Mouse (Mus musculus): ENCODE measurements around the gene Gjd3.
A peak's percentile ranks its signal among the peaks of the same experiment; 100 is the strongest.

Gene Gjd3

DNA sequence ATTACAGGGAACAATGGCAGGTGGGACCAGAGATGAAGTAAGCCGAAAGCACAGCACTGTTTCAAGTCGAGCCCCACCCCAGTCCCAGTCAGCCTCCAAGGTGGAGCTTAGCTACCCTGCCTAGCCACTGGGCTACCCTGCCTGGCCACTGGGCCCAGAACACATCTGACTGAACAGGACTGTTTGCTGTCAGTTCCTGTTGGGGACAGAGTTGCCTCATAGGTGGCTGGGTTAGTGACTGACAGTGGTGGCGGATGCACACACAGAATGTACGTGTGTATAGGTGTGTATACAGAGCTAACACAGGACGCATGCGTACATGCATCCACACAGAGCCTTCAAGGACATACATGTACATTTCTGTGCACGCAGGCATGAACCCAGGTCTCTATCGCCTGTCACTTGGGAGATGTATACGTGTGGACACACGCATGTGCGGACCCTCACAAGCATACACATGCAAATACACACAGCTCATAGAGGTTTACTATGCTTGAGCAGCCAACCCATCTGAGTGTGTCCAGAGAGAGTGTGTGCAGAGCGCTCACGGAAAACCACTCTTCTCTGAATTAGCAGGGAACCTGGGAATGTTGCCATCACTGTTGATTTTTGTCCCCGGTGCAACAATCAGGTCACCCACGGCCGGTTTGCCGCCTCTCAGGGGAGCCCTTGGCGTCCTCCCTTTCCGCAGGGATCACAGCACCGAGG lies 1.4 kb downstream of the Gjd3 start:
- DNase-seq (ENCODE audit: low spot score) = no peak

- DNase-seq (ENCODE audit: low spot score) = no peak
These were observed 3.5 kb downstream of the Gjd3 start for GRCm38 (mm10) chr11:98979356-98979755.

DNA sequence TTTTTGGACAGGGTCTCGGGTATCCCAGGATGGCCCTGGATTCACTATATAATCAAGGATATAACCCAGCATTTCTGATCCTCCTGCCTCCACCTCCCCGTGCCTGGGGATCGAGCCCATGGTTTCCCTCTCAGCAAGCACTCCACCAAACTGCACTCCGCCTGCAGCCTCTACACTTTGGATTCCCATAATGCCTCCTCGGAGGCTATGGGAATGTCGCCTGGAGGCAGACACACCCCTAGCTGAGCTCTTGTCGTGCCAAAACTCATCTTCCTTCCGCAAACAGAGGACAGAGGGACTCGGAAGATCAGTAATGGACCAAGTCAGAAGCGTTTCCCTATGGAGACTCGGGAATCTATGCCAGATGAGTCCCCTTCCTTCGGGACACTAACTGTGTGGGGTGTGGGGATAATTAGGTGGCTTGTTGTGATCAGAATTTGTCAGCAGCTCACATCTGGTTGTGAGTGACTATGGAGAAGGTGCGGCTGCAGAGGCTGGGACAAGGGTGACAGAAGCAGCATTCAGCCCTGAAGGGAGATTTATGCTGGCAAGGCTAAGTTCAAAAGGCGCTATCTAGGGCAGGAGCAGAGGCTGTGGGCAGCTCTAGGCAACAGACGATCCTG lies 4.2 kb downstream of the Gjd3 start:
- no peak for DNase-seq (ENCODE audit: low spot score)

DNA sequence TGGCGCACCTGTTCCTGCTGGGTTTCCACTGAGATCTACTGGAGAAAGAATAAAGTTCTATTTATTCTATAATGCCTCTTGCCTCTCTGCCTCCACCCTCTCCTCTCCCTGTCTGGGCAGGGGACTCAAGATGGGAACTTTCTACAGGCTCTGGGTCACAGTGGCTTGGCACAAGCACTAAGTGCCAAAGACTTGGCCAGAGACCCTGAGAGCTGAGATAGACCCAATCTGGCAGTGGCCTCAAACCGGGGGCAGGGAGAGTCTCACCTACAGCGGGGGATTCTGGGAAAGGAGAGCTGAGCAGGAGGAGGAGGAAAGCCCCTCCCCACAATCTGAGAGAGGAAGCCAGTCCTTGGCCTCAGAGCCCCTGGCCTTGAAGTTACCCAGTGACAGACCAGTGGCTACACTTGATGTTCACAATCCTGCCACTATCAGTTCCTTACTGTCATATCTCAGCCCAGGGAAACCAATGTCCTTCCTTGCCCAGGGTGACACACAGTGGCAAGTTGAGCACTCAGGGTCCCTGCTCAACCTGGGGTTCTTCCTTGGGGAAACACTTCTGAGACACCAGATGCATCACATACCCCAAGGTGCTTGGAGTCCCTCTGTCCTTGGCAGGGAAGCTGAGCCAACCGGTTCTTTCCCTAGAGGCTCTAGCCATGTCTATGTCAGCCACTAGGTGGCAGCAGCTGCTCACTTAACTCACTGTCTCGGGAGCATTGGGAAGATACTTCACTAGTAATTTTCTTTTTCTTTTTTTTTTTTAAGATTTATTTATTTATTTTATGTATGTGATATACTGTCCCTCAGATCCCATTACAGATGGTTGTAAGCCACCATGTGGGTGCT lies 7.7 kb downstream of the Gjd3 start:
- peak; percentile 90 for DNase-seq (ENCODE audit: low spot score)

DNA sequence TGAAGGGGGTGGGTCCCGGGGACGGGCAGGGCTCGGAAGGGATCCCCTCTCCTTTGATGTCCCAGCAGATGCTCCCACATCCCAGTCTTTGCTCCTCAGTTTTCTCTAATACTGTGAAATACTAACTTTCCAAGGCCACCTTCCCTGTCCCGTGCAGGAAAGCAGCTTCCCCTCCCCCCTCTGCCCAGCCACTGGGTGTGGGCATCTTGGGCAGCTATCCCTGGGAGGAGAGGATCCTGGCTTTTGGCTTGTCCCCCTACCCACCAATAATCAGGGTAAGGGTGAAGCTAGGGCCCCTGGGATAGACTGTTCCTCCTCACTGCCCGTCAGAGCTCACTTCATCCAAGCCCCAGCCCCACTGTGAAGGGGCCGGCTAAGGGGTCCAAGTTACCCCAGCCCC lies 8.6 kb downstream of the Gjd3 start:
- DNase-seq (ENCODE audit: low spot score) = no peak

- DNase-seq (ENCODE audit: low spot score) = no peak
These were observed 9.2 kb downstream of the Gjd3 start for GRCm38 (mm10) chr11:98973584-98973983.

GRCm38 (mm10) chr11:98972801-98973360 lies 9.9 kb downstream of the Gjd3 start:
- no peak for DNase-seq (ENCODE audit: low spot score)

GRCm38 (mm10) chr11:98972215-98972614 lies 10.6 kb downstream of the Gjd3 start:
- DNase-seq (ENCODE audit: low spot score) = peak; percentile 85

- DNase-seq (ENCODE audit: low spot score) = no peak
These were observed 11.3 kb downstream of the Gjd3 start for GRCm38 (mm10) chr11:98971316-98972031.

GRCm38 (mm10) chr11:98970191-98970925 lies 12.5 kb downstream of the Gjd3 start:
- DNase-seq (ENCODE audit: low spot score) = peak; percentile 25

DNA sequence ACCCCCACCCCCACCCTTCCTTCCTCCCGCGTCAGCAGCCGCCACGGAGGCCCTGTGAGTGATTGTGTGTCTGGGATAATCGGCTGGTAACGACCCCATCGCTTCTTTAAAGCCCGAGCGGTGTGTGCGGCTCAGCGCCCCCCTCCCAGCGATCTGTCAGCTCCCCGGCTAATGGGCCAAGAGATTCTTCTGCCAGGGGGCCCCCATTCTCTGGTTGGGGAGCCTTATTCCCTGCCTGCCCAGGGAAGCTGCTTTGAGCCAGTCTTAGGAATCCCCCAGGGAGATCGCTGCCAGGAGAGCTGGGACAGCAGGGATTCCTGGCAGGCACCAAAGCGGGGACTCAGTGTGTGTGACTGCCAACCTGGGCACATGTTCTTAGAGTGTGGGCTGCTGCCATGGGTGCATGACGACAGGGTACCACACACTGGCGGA lies 13.3 kb downstream of the Gjd3 start:
- peak; percentile 69 for DNase-seq (ENCODE audit: low spot score)

- peak; percentile 94 for DNase-seq (ENCODE audit: low spot score)
These were observed 13.9 kb downstream of the Gjd3 start for GRCm38 (mm10) chr11:98968716-98969495.

GRCm38 (mm10) chr11:98968079-98968478 lies 14.7 kb downstream of the Gjd3 start:
- DNase-seq (ENCODE audit: low spot score) = no peak

DNA sequence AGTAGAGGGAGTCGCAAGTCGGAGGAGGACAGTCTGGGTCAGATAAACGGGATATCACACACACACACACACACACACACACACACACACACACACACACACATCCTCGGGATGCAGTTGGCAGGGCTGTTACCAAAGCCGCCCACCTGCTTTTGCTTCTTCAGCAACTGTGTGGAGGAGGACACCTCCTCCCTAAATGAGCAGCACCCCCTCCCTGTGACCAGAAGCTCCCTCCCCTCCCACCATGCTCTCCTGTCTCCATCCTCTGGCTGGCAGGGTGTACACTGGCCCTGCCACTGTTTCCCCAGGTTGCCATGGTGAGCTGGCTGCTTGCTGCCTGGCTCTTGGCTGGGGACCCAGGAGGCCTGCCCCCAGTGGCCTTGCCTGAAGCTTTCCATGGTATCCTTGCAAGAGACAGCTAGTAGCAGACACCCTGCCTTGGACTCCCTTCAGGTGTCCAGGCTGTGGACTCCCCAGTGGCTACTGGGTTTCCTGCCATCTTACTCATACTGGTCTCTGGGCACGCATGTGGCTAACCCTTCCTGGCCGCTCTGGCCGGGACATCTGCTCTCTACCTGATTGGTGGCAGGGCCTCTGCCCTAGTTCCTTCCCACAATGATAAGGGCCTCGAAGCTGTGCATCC lies 16.2 kb downstream of the Gjd3 start:
- DNase-seq (ENCODE audit: low spot score) = peak; percentile 68

- DNase-seq (ENCODE audit: low spot score) = peak; percentile 64
These were observed 17.3 kb downstream of the Gjd3 start for GRCm38 (mm10) chr11:98965416-98966077.

DNA sequence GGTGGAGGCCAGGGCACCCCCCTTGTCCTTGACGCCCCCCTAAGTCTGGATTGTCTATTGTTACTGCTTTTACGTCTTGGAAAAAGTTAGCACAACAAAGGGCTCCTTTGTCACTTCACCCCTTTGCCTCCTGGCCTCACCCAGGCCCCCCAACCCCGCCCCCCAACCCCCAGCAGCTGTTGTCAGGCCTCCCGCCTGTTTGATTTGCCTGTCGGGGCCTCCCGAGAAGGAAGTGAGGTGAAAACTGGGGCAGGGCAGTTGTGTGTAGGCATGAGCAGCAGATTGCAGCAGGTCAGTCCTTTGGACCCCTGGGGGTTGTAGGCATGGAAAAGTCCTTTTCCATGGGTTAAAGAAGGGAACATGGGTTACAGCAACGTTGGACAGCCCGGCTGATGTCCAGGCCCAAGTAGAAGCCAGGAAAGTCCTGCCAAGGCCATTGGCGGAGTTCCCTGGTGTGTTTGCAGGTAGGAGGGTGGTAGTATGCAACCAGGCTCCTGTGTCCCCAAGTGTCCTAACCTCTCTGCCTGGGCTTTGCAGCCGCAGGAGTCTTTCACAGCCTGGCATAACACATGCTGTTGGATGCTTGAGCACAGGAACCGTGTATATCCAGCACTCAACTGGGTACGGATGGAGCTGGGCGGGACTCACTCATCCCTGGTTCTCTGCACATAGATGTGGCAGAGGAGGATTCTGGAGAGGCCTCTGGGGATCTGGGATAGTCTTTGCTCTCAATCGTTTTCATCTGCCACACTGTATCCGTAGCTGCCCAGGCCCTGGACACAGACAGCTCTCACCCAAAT lies 18.0 kb downstream of the Gjd3 start:
- DNase-seq (ENCODE audit: low spot score) = peak; percentile 25

DNA sequence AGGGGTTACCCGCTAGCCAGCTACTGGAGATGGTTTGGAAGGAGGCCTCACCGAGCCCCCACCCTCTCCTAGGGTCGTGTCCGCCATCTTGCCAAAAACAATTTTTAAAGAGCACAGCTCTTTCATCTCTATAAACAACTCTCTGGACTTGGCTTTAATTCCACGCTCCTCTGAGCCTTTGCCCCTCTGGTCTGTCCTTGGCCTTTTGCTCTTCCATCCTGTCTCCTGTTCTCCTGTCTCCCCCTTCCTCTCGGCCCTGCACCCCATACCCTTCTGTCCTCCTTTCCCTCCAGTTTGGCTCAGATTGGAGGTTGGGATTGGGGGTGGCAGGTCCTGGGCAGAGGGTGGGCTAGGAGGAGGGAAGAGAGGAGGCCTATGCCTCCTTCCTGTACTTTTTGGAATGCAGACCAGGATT lies 18.6 kb downstream of the Gjd3 start:
- no peak for DNase-seq (ENCODE audit: low spot score)
